Mouse (Mus musculus) stomach, postnatal 0 days (tissue): ENCODE measurements at regions not wholly inside any gene's neighbourhood (a gene's known extent, or its start where the extent isn't known, plus 50 kb on each side); places are given as distances from the start of the nearest gene placed in this dataset.

Experiments
- ATAC-seq: fragments of 200-750 bp; cut with Nextera tagmentation; 2 replicates; pipeline ENCODE4 v1.8.0; 2017; ENCODE audit not compliant: low FRiP score, low TSS enrichment
- DNase-seq: peaks from one replicate; pipeline ENCODE4 v3.0.0-alpha.2; 2016; ENCODE audit warnings: low spot score
- H3K27ac ChIP-seq: fragments of 300-500 bp; sonication (generic); replicated peaks from 2 replicates; pipeline ENCODE4 v1.5.1; 2014; ENCODE audit warnings: mild to moderate bottlenecking, control low read depth
- H3K27me3 ChIP-seq: fragments of 300-500 bp; sonication (generic); 2 replicates; pipeline ENCODE4 v1.6.1; 2014; ENCODE audit warnings: low read length; ENCODE audit not compliant: control insufficient read depth, insufficient read depth
- H3K36me3 ChIP-seq: fragments of 300-500 bp; sonication (generic); 2 replicates; pipeline ENCODE4 v1.6.1; 2014; ENCODE audit warnings: low read length, mixed read lengths; ENCODE audit not compliant: control insufficient read depth, insufficient read depth
- H3K4me1 ChIP-seq: fragments of 300-500 bp; sonication (generic); replicated peaks from 2 replicates; pipeline ENCODE4 v1.6.1; 2014; ENCODE audit warnings: antibody characterized with exemption; ENCODE audit not compliant: control insufficient read depth, insufficient read depth
- H3K4me2 ChIP-seq: fragments of 300-500 bp; sonication (generic); replicated peaks from 2 replicates; pipeline ENCODE4 v1.6.1; 2014; ENCODE audit warnings: low read depth, mild to moderate bottlenecking, control low read depth, moderate library complexity
- H3K4me3 ChIP-seq: fragments of 300-500 bp; sonication (generic); 2 replicates; pipeline ENCODE4 v1.5.1; 2014; ENCODE audit warnings: low read depth, low read length, control low read depth
- H3K9ac ChIP-seq: fragments of 300-500 bp; sonication (generic); 2 replicates; pipeline ENCODE4 v1.6.1; 2014; ENCODE audit warnings: mild to moderate bottlenecking, low read length, control low read depth, mixed read lengths
- H3K9me3 ChIP-seq: fragments of 300-500 bp; sonication (generic); 2 replicates; pipeline ENCODE4 v1.6.1; 2016; ENCODE audit warnings: low read length; ENCODE audit not compliant: control insufficient read depth
- CTCF ChIP-seq: IDR thresholded peaks from 2 replicates; pipeline ENCODE4 v1.5.1; 2016; ENCODE audit warnings: antibody characterized with exemption, low read depth, mild to moderate bottlenecking, moderate library complexity
- EP300 ChIP-seq: optimal IDR thresholded peaks from 2 replicates; pipeline ENCODE3; 2016; ENCODE audit warnings: antibody characterized with exemption
- WGBS: fragments of 180-500 bp; shearing (Covaris S2); extraction: QIAGEN DNeasy Blood & Tissue Kit; methylation state at CpG from one replicate; pipeline ENCODE4 v1.1.7; 2014; 5-methylcytosine and 5-hydroxymethylcytosine counted together

- no peaks in the 10 kb centered on the region for H3K4me1 ChIP-seq
- no peak for ATAC-seq
- TF ChIP-seq EP300 (no peak), CTCF (no peak)
These were observed 129.6 kb upstream of the Gdnf start for GRCm38 (mm10) chr15:7681011-7681410.

GRCm38 (mm10) chr15:7683235-7683974, 127.2 kb upstream of the Gdnf start:
- no peaks in the 10 kb centered on the region for H3K27me3 ChIP-seq
- H3K4me1 ChIP-seq: no peaks in the 10 kb centered on the region
- 63% methylated on average over 8 of the region's 8 CpGs for WGBS
- no peaks in the 10 kb centered on the region for H3K9me3 ChIP-seq
- H3K27ac ChIP-seq: no peak overlapping the region
- no peak overlapping the region for H3K4me3 ChIP-seq
- ATAC-seq (no peak), DNase-seq (no peak)
- H3K9ac ChIP-seq: no peak overlapping the region
- H3K4me2 ChIP-seq: no peak overlapping the region
- no peak for TF ChIP-seq CTCF
- TF ChIP-seq EP300: no peak
- no peaks in the 10 kb centered on the region for H3K36me3 ChIP-seq

More at GRCm38 (mm10) chr15:7681011-7681410, 129.6 kb upstream of the Gdnf start:
- WGBS: 28% methylated on average over 4 of the region's 4 CpGs
- no peak overlapping the region for H3K9ac ChIP-seq
- H3K36me3 ChIP-seq: no peaks in the 10 kb centered on the region
- H3K4me2 ChIP-seq: no peak overlapping the region
- DNase-seq: no peak
- no peak overlapping the region for H3K27ac ChIP-seq
- H3K4me3 ChIP-seq: no peak overlapping the region
- H3K27me3 ChIP-seq: no peaks in the 10 kb centered on the region
- H3K9me3 ChIP-seq: no peaks in the 10 kb centered on the region

GRCm38 (mm10) chr15:7691251-7691650, 119.4 kb upstream of the Gdnf start:
- H3K4me2 ChIP-seq: no peak overlapping the region
- WGBS: 84% methylated on average over 1 of the region's 1 CpGs

GRCm38 (mm10) chr15:7692096-7692495, 118.5 kb upstream of the Gdnf start:
- DNase-seq (no peak), ATAC-seq (no peak)
- TF ChIP-seq CTCF (no peak), EP300 (no peak)
- Histone ChIP-seq H3K27ac (no peak overlapping the region), H3K9me3 (no peaks in the 10 kb centered on the region), H3K27me3 (no peaks in the 10 kb centered on the region), H3K9ac (no peak overlapping the region), H3K4me1 (no peaks in the 10 kb centered on the region), H3K4me3 (no peak overlapping the region), H3K36me3 (no peaks in the 10 kb centered on the region), H3K4me2 (no peak overlapping the region)
- WGBS: 43% methylated on average over 3 of the region's 3 CpGs

More at GRCm38 (mm10) chr15:7691251-7691650, 119.4 kb upstream of the Gdnf start:
- H3K4me1 ChIP-seq: no peaks in the 10 kb centered on the region
- H3K27ac ChIP-seq: no peak overlapping the region
- no peaks in the 10 kb centered on the region for H3K36me3 ChIP-seq
- no peaks in the 10 kb centered on the region for H3K9me3 ChIP-seq
- no peak overlapping the region for H3K4me3 ChIP-seq
- DNase-seq (no peak), ATAC-seq (no peak)
- no peaks in the 10 kb centered on the region for H3K27me3 ChIP-seq
- no peak overlapping the region for H3K9ac ChIP-seq
- TF ChIP-seq CTCF (no peak), EP300 (no peak)

- Histone ChIP-seq H3K4me2 (no peak overlapping the region), H3K36me3 (no peaks in the 10 kb centered on the region), H3K9me3 (no peaks in the 10 kb centered on the region), H3K4me3 (no peak overlapping the region), H3K27ac (no peak overlapping the region), H3K27me3 (no peaks in the 10 kb centered on the region), H3K9ac (no peak overlapping the region), H3K4me1 (no peaks in the 10 kb centered on the region)
- TF ChIP-seq CTCF: no peak
- no peak for TF ChIP-seq EP300
- no peak for DNase-seq
- no peak for ATAC-seq
- 66% methylated on average over 5 of the region's 5 CpGs for WGBS
These were observed 116.6 kb upstream of the Gdnf start for GRCm38 (mm10) chr15:7694037-7694436.

GRCm38 (mm10) chr15:7697724-7698123, 112.9 kb upstream of the Gdnf start:
- DNase-seq: no peak
- H3K4me2 ChIP-seq: no peak overlapping the region
- no peaks in the 10 kb centered on the region for H3K36me3 ChIP-seq
- 63% methylated on average over 3 of the region's 3 CpGs for WGBS
- TF ChIP-seq EP300: no peak
- no peak for TF ChIP-seq CTCF
- no peaks in the 10 kb centered on the region for H3K4me1 ChIP-seq
- no peak overlapping the region for H3K9ac ChIP-seq
- no peak overlapping the region for H3K27ac ChIP-seq
- H3K9me3 ChIP-seq: no peaks in the 10 kb centered on the region
- no peaks in the 10 kb centered on the region for H3K27me3 ChIP-seq
- ATAC-seq: no peak
- no peak overlapping the region for H3K4me3 ChIP-seq
